Mouse (Mus musculus): Measurements from ENCODE around the gene Naa16. TPM values are rescaled to one million over a fixed set of nuclear protein-coding genes. Genes with fewer than 3 reads are reported as not detected.
"Not testable (repeated sequence)": the region's sequence is repeated elsewhere in the genome, so short reads cannot be mapped to it uniquely, and the experiment has no call there.

Gene Naa16
- total RNA-seq (2021), result 10 to 100 TPM; 16.1 to 18.2 TPM

DNA sequence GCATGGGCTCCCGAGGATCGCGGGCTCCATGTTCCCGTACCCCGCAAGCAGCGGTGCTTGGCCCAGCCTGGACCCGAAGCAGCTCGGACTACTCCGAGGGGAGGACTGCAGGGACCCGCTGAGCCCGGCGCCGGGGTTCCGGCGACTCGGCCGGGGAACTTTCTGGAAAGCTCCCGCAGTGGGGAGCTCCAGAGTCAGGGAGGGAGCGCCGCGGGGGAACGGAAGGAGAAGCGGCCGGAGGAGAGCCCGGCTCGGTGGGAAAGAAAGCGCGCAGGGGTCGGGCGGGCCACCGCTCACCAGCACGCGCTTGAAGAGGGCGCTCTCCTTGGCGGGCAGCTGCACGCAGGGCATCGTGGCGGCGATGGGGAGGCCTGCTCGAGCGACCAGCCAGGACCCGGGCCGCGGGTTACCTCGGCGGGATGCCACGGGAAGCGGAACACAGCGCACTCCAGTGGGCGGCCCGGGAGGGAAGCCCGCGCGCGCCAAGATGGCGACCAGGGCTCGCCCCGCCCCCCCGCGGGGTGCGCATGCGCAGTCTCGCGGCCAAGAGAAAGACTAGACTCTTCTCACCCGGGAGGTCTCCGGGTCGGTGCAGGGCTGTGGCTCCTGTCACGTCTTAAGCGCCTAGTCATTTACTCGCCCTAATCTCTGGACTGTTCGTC, at the start of gene Naa16:
Naa16 (minus strand) TSS at position 514 of the 662 bp plus-strand sequence.
- DNase-seq, result peak; percentile 95

DNA sequence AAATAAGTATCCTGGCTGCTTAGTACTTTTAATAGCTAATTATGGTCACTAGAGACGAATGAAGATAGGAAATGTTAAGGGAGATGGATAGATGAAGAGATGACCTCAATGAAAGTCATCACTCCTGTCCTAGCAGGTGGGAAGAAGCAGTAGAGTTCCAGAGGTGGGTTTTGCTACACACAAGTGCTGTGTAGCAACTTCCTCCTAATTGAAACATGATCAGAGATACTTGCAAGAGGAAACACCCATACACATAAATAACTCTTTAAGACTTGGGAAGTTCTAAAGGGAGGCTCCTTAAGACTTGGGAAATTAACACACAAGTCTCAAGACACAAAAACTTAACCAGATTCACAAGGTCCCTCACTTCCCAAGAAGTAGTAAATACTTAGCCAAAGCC, 43.5 kb upstream of the Naa16 start:
- no peak for DNase-seq

DNA sequence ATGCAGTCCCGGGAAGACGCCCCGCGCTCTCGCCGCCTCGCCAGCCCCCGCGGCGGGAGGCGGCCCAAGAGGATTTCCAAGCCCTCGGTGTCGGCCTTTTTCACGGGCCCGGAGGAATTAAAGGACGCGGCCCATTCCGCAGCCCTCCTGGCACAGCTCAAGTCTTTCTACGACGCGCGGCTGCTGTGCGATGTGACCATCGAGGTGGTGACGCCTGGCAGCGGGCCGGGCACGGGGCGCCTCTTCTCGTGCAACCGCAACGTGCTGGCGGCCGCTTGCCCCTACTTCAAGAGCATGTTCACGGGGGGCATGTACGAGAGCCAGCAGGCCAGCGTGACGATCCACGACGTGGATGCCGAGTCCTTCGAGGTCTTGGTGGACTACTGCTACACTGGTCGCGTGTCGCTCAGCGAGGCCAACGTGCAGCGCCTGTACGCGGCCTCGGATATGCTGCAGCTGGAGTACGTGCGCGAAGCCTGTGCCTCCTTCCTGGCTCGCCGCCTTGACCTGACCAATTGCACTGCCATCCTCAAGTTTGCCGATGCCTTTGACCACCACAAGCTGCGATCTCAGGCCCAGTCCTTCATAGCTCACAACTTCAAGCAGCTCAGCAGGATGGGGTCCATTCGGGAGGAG, 36.3 kb upstream of the Naa16 start:
- DNase-seq, result not testable (repeated sequence)

DNA sequence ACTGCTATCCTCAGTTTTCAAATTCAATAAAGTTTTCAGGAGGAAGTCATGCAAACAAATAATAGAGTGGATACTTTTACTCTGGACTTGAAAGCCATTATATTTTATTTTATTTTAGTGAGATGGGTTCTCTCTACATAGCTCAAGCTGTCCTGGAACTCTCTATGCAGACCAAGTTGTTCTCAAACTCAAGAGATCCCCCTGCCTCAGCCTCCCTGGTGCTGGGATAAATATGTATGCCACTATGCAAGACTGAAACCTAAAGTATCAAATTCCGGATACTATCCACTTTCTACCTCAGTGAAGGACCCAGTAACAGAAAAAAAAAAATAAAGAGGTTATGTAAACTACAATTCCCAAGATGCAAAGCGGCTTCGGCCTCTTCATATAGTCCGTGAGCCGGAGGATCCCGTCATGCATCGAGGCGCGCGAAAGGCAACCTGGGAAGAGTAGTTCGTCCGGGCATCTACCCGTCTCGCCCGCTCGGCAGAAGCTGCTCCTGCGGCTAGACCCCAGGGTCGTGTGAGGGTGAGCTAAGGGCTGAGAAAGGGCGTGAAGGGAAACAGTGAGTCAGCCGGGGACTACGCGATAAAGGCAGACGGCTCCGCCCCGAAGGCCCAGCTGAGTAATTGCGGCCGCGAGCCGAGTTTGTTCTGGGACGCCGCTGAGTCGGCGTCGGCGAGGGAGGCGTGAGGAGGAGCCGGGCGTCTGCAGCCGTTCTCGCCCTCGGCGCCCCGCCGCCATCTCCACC, 35.6 kb upstream of the Naa16 start, which contains the start of gene Kbtbd7:
Kbtbd7 (plus strand) TSS at position 533 of the 751 bp plus-strand sequence.
- peak; percentile 92 for DNase-seq

DNA sequence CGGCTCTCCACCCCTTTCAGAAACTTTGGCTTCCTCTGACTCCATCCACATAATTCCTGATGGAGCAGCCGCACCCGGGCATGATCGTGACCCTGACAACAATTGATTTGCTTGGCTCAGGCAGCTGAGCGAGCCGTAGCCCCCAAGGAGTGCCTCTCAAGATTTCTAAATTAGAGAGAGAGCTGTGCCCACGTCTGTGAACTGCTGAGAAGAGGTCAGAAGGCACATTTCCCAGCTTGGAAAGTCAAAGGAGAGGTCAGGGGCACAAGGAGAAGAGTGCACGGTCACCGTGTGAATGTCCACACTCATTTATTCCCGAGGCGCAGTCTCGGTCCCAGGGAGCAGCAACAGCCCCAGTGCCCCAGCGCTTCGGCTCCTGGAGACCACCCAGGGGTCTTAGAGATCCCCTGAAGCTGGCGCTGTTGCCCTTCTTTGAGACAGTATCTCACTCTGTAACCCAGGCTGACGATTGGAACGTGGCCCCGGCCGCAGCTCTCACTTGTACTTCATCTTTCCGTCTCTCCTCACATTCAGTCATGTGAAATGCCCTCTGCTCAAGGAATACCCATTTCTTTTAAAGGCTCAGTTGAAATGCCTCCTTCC, 29.6 kb upstream of the Naa16 start:
- no peak for DNase-seq

DNA sequence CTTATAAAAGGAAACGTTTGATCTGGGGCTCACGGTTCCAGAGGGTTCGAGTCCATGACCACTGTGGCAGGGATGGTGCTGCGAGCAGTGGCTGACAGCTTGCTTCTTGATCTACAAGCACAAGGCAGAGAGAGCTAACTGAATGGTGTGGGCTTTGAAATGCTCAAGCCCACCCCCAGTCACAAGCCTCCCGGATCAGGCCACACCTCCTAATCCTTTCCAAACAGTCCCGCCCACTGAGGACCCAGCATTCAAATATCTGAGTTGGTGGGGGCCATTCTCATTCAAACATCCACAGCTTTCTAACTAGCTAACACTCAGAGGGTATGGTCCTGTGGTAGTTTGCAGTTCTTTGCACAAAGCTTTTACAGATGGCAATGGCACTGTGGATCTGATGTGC, 22.5 kb upstream of the Naa16 start:
- DNase-seq, result no peak

DNA sequence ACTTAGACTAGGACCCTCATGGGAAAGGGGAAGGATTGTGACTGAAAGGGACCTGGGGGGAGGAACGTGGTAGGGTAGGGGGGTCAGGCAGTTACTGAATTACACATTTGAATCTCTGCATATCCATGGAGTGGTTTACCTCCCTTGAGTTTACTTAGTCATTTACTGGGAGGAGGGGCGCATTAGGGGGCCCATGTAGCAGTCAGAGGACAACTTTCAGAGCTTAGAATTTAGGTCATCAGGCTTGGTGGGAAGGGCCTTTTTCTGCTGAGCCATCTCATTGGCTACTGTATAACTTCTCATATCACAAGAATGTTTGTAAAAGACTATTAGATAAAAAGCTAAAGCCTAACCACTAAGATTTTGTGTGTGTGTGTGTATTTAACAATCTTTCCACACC, 20.1 kb upstream of the Naa16 start:
- no peak for DNase-seq

DNA sequence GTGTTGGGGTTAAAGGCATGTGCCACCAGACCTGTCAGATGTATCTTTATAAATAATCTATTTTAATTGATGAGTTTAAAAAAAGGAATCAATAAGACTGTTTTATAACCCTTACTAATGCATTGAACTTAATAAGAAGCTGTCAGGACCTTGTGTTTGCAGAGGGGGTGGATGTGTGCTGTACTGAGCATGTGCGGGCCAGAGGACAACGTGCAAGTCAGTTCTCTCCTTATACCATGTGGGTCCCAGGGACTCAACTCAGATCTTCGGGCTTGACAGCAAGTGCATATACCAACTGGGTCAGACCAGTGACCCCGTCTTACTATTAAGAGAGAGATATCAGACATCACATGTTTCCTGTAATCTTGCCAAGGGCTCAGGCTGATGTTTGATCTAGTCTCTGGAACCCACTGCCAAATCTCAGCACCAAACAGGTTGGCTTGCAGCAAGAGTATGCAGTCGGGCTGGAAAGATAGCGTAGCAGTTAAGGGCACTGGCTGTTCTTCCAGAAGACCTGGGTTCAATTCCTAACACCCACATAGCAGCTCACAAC, 18.8 kb upstream of the Naa16 start:
- DNase-seq, result no peak

DNA sequence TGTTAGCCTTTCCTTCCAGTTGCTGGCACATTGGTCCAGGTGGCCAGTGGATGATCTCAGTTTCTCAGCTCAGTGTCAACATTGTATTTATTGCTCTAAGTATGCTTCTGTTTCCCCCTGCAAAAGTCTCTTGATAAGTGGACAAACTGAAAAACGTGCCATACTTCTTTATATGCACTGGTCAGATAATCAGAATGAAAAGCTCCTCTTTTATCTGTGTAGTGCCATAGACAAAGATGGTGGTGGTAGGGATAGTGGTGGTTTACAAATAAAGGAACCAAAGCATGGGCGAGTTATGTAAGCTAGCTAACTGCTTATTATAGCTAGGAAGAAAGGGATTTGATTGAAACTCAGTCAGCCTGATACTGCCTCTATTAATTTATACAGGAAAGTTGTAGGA, 17.1 kb upstream of the Naa16 start:
- no peak for DNase-seq

DNA sequence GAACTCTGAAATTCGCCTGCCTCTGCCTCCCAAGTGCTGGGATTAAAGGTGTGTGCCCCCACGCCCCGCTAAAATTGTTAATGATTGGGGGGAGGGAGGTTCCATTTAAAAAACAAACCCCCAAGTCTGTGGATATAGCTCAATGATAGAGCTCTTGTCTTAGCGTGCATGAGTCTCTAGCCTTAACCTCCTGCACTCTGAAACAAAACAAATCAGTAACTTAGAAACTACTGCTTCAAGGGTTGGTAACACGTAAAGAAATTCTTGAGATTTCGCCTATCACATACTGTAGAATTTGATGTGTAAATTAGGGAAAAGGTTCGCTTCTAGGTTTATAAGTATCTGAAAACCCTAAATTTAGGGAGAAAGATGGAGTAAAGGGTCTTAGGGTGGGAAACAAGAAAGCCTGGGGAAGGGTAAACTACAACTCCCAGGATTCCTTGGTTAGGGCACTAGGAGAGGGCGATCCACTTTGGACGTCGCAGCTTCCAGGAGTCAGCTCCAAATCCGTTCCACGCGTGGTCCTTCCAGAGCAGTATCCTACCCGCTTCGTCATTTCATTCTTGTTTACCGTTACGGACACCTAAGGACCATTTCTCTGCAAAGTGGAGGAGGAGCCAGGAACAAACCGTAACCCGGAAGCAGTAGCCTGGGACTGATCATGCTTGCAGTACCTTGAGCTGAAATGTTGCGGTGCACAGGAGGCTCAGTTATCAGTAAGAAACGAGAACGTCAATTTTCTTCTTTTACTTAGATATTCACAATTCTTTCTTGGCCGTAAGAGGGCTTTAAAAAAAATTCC, 6.9 kb upstream of the Naa16 start, which contains the start of gene Mtrf1:
Mtrf1 (plus strand) TSS at position 452 of the 802 bp plus-strand sequence.
- DNase-seq, result peak; percentile 64 to 67

DNA sequence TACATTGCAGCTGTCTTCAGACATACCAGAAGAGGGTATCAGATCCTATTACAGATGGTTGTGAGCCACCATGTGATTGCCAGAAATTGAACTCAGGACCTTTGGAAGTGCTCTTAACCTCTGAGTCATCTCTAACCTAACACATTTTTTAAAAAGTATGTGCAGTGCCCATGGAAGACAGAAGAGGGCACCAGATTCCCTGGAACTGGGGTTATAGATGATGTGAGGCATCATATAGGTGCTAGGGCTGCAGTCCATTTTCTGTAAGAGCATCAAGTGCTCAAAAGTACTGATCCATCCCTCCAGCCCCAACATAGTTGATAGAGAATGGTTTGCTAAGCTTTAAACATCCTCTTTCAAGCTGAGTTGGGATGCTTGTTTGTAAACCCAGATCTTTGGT, 4.0 kb upstream of the Naa16 start:
- no peak for DNase-seq

DNA sequence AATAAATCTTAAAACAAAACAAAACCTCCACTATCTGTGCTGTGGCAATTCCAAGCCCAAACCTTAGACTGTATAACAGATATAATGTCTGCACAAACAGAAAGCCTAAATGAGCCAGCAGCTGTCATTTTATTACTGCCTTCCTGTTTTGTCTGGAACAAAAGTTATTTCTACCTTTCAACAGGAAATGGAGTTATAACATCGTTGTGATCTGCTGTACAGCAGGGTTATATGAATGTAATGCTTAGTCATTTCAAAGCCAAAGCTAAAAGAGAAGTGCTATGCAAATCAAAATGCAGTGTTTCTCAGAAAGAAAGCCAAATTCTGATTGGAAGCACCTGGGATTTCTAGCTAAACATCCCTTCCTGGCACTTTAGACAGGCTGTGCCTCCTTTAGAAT, 2.7 kb upstream of the Naa16 start:
- DNase-seq, result no peak

DNA sequence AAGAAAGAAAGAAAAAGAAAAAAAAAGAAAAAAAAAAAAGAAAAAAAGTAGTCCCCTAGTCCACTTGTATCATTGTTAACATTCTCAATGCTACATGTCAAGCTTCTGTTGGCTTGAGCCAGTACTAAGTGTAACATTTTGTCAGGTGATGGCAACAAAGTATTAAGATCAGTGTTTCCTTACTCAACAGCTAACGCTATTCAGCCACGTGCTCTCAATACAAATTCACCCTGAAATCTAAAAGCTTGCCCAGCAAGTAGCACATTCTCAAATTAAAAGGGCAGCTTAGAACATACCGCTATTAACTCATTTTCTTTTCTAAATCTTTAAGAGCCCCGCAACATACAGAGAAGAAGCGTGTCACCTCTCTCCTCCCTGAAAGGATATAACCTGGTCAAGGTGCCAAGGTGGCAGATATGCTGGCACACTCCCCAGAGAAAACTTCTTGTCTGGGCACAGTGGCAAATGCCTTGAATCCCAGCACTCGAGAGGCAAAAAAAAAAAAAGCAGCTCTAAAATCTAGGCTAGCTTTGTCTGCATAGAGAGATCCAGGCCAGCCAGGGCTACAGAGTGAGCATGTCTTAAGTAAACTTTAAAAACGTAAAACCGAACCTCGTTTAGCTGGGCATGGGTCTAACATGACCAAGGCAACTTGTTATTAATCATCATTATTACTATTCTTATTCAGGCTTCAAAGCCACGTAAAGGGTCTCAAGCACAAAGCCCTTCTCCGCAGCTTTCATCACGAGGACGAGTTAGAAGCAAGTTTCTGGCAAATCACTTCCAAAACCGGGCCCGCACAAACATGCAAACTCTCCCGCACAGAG, 927 bp downstream of the Naa16 start:
- DNase-seq, result peak in 1 of 2 experiments; percentile 3

DNA sequence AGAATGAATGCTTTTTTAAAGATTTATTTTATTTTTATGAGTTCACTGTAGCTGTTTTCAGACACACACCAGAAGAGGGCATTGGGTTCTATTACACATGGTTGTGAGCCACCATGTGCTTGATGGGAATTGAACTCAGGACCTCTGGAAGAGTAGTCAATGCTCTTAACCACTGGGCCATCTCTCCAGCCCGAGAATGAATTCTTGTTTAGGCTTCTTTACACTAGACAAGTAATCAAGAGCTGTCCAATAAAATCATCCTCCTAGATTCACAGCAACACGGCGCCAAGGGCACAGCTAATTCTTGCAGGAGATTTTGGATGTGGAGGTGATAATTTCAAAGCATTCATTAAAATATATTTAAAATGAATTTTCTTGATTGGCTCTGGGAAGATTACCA, 2.3 kb downstream of the Naa16 start:
- no peak for DNase-seq

DNA sequence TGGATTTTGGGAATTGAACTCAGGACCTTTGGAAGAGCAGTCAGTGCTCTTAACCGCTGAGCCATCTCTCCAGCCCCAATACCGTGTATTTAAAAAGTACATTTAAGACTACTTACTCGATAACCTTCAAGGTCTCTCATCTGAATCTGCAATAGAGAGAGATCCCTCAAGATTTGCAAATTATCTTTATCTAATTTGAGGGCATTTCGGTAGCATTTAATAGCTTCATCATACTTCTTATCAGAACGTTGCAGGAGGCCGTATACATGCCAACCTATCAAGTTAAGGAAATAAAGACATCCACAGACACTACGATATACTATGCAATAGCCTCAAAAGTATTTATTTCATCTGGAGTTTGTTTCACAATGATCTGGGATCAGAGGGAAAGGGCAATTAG, 7.5 kb downstream of the Naa16 start:
- DNase-seq, result no peak

DNA sequence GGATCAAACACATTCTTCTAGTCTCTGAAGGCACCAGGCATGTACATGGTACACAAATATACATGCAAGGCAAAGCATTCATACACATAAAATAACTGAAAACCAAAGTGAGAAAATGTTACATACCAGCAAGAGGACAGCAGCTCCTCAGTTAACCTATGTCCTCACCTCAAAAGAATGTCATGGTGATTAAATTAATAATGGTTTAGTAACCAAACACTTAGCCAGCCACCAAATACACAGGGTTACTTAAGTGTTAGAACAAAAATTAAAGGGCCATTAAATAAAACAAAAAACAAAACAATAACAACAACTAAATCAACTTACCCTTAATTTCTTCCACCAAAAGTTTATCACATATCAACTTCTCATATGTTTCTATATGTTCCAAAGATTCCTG, 13.5 kb downstream of the Naa16 start:
- DNase-seq, result no peak

DNA sequence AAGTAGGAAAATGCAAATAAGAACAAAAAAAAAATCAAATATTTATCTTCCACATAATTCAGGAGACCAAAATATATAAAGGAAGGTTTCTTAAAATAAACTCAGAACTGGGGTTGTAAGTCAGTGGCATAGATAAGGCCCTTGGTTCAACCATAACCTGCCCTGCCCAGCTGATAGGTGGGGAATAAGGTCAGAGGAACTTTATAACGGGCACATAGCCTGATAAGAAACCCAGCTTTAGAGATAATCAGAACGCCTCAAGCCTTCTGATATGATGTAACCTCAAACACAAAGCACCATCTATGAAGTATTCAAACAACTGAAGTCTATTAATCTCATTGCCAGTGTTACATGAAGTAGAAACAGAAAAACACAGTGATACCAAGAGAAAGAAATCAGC, 32.5 kb downstream of the Naa16 start:
- no peak for DNase-seq

DNA sequence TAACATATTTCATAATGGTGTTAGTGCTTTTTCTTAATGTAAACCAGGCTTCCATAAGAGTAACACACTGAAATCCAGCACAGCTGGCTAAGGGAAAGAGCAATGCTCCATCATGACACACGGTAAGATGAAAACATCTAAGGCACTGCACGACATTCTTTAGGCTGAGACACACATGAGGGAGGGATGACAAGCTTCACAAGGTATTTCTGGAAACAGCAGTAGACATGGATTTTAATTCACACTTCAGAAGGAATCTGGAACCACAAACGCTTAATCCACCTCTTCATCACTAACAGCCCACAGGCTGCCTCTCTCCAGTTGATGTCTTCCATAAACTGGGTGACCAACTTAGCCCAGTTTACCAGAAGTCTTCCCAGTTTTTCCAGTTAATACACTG, 44.2 kb downstream of the Naa16 start:
- no peak for DNase-seq

DNA sequence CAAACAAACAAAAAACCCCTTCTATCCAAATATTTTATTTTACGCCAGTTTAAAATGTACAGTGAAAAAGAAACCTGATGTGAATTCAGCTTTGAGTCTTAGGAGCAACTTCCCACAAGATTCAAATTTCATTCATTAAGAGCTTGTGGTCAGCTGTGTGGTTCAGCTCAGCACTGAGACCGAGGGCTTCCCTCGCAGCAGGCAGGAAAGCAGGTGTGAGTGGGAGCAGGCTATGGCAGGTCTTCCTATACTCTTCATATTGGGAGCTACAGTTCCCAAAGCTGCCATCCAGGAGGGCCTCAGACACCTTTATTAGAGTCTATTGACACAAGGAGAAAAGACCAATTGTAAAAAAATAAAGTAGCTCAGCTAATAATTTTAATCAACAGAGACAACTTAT, 55.0 kb downstream of the Naa16 start:
- DNase-seq, result no peak

DNA sequence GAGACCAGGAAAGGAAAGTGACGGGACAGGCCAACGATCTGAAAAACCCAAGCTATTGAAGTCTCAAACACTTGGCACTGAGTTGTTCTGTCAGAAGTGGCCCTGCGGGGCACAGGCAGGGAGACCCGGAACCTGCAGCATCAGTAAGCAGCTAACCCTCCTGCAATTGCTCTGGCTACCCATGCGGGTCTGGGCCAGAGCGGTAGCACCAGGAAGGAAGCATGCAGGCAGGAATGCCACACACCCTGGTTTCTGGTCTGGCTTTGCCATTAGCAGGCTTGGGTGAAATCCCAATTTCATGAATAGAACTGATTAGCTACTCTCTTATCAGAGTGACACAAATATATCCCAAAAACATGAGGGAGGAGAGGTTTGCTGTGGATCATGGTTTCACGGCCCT, 58.6 kb downstream of the Naa16 start:
- DNase-seq, result no peak

DNA sequence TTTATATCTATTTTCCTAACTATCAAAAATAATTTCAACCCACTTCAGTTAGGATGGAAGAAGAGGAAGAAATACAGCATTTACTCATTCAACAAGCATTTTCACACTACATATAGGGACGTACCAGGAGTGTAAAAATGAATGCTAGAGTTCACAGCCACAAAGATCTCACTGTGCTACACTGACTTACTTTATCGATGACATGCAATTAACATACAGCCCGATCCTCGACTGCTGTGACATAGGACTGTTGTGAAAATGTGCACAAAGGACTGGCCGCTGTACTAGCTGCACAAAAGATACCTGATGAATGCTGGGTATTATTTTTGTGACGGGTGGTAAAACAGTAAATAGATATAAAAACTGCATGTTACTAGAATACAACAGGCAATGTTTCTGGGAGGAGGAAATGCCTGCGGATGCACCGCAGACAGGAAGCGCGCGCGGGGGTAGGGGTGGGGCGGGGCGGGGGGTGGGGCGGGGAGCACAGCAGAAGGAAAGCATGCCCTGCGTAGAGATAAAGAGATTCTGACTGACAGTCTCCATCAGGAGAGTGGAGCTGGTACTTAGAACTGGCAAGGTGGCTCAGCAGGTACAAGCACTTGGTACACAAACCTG, 59.5 kb downstream of the Naa16 start:
- DNase-seq, result no peak

All from layer of hippocampus, postnatal 36 days (tissue).